Mouse (Mus musculus): ENCODE data around the gene Itgav.

- TF ChIP-seq POLR2A (IDR thresholded peaks at IDR 0.05; ENCODE audit: borderline replicate concordance, extremely low read depth, insufficient read depth, insufficient read length, poor library complexity, severe bottlenecking) (no peak), CTCF (IDR thresholded peaks at IDR 0.05; ENCODE audit: borderline replicate concordance, extremely low read depth, insufficient read depth, insufficient read length) (no peak)
Measured at GRCm38 (mm10) chr2:83760112-83760511, 35.9 kb downstream of the Itgav start.

All from brain, embryonic 14.5 days (tissue).